Mouse (Mus musculus): ENCODE results near the gene Angptl4. TPM values are rescaled to one million over a fixed set of nuclear protein-coding genes. Genes with fewer than 3 reads are reported as not detected.

The Angptl4 gene
- polyA plus RNA-seq, 1 experiment from 2014 or later, result 29.3 TPM

DNA sequence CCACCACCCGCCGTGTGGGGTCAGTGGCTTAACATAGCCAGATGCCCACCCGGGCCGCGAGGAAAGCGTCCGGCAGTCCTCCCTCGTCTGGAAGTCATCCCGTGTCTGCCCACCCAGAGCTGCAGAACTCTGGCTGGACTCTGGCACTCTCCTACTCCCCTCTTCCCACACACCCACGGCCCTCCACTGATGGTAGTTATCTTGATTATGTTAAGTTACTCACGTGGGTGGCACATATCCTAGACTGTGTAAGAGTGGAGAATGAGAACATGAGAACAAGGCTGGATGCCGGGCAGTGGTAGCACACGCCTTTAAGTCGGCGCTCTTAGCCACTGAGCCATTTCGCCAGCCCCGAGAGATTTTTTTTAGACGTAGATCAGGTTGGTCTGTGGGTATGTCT is 4.7 kb upstream of the Angptl4 start:
- no peak overlapping the region for H3K4me3 ChIP-seq (ENCODE audit: low read depth, low read length)
- 71% methylated on average over 18 of the region's 18 CpGs for WGBS (ENCODE audit: insufficient replicate concordance)
- H3K9me3 ChIP-seq (replicated peaks; ENCODE audit: control insufficient read depth, low read length), result no peaks in the 10 kb centered on the region
- no peak overlapping the region for H3K4me2 ChIP-seq (ENCODE audit: low read depth, low read length)
- H3K36me3 ChIP-seq (ENCODE audit: control insufficient read depth, insufficient read depth), result no peaks in the 10 kb centered on the region
- no peaks in the 10 kb centered on the region for H3K27me3 ChIP-seq (ENCODE audit: control insufficient read depth, insufficient read depth, low read depth, low read length)
- H3K27ac ChIP-seq (ENCODE audit: low read length), result no peak overlapping the region
- H3K4me1 ChIP-seq (ENCODE audit: control insufficient read depth, low read depth, low read length), result peaks cover 11% of the 10 kb centered on the region
- ATAC-seq (ENCODE audit: low read depth), result no peak
- H3K9ac ChIP-seq (ENCODE audit: low read depth, low read length), result no peak overlapping the region

DNA sequence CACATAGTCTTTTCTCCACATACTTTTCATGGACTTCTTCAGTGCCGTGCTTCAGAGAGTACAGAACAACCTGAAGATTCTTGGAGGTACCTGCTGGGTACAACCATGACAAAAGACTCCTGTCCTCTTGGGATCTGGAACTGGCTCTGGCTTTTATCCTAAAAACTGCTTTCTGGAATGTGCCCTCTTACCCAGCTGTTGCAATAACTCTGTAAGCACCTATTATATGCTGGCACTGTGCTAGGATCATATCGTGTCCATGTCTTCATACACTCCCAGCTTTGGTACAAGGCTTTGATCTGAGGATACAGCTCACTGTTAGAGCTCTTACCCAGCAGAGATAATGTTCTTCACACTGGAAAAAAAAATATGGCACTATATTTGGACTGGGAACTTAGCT is 3.3 kb upstream of the Angptl4 start:
- Histone ChIP-seq H3K9ac (ENCODE audit: low read depth, low read length) (no peak overlapping the region), H3K27me3 (ENCODE audit: control insufficient read depth, insufficient read depth, low read depth, low read length) (no peaks in the 10 kb centered on the region), H3K27ac (ENCODE audit: low read length) (no peak overlapping the region), H3K36me3 (ENCODE audit: control insufficient read depth, insufficient read depth) (no peaks in the 10 kb centered on the region), H3K9me3 (replicated peaks; ENCODE audit: control insufficient read depth, low read length) (no peaks in the 10 kb centered on the region), H3K4me1 (ENCODE audit: control insufficient read depth, low read depth, low read length) (peaks cover 25% of the 10 kb centered on the region), H3K4me2 (ENCODE audit: low read depth, low read length) (no peak overlapping the region), H3K4me3 (ENCODE audit: low read depth, low read length) (no peak overlapping the region)
- no peak for ATAC-seq (ENCODE audit: low read depth)
- 65% methylated on average over 2 of the region's 2 CpGs for WGBS (ENCODE audit: insufficient replicate concordance)

DNA sequence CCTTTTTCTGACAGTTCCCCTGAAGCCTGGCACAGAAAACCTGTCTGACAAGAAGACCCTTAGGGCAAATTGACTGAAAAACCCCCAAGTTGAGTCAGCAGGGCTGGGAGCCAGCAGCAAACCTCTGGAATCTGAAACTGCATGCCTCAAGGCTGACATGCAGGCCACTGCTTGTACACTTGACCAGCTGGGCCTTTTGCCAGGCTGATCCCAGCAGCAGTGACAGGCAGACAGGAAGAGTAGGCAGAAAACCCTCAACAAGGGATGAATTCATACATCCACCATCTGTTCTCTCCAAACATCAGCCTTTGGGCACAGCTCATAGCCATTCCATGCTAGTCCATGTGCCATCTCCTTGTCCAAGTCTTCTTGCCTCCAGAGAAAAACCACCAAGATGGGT is 1.8 kb upstream of the Angptl4 start:
- Histone ChIP-seq H3K9ac (ENCODE audit: low read depth, low read length) (no peak overlapping the region), H3K4me1 (ENCODE audit: control insufficient read depth, low read depth, low read length) (peaks cover 35% of the 10 kb centered on the region), H3K4me3 (ENCODE audit: low read depth, low read length) (no peak overlapping the region), H3K9me3 (replicated peaks; ENCODE audit: control insufficient read depth, low read length) (no peaks in the 10 kb centered on the region), H3K4me2 (ENCODE audit: low read depth, low read length) (no peak overlapping the region), H3K27ac (ENCODE audit: low read length) (no peak overlapping the region), H3K36me3 (ENCODE audit: control insufficient read depth, insufficient read depth) (peaks cover under 1% of the 10 kb centered on the region; the same call in 1 of the 2 replicates), H3K27me3 (ENCODE audit: control insufficient read depth, insufficient read depth, low read depth, low read length) (no peaks in the 10 kb centered on the region)
- ATAC-seq (ENCODE audit: low read depth), result no peak

DNA sequence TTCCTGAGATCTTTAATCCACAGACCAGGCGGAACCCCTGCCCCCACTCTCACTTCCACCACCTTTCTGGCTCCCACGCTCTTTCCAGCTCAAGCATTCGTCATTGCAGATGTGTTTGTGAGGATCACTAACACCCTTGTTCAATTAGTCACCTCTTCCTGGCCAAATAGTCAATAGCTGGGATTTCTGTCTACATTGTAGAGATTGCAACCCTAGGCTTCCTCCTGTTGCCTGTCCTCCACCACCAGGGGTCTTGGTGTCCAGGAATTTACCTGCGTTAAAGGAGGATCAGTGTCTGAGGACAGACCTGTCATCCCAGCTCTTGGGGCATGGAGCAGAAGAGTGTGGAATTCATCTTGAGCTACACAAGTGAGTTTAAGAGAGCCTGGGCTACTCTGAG is 437 bp upstream of the Angptl4 start:
- Histone ChIP-seq H3K4me1 (ENCODE audit: control insufficient read depth, low read depth, low read length) (peaks cover 37% of the 10 kb centered on the region), H3K9ac (ENCODE audit: low read depth, low read length) (peak overlapping the region; percentile 64; the same call in 1 of the 2 replicates), H3K27ac (ENCODE audit: low read length) (peak overlapping the region; percentile 16; the same call in 1 of the 2 replicates), H3K9me3 (replicated peaks; ENCODE audit: control insufficient read depth, low read length) (no peaks in the 10 kb centered on the region), H3K4me3 (ENCODE audit: low read depth, low read length) (peak overlapping the region; percentile 64), H3K27me3 (ENCODE audit: control insufficient read depth, insufficient read depth, low read depth, low read length) (no peaks in the 10 kb centered on the region), H3K36me3 (ENCODE audit: control insufficient read depth, insufficient read depth) (peaks cover 3% of the 10 kb centered on the region; the same call in 1 of the 2 replicates), H3K4me2 (ENCODE audit: low read depth, low read length) (peak overlapping the region; percentile 83)
- no peak for ATAC-seq (ENCODE audit: low read depth)
- 38% methylated on average over 4 of the region's 4 CpGs for WGBS (ENCODE audit: insufficient replicate concordance)

DNA sequence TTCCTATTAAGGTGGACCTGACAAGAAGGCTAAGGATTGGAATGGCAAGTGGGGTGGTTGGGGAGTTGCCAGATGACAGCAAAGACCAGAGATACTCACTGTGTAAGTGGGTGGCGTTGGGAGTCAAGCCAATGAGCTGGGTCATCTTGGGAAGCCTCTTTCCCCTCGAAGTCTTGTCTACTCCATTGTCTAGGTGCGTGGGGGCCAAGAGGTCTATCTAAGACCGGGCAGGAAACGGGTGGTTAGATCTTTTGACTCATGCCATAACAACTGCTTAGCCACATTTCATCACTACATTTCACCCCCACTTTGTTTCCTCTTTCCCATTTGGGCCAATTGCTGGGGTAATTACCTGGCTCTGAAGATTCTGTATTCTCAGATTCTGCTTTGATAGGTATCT is 1.2 kb downstream of the Angptl4 start:
- H3K27ac ChIP-seq (ENCODE audit: low read length), result peak overlapping the region; percentile 75
- H3K36me3 ChIP-seq (ENCODE audit: control insufficient read depth, insufficient read depth), result peaks cover 3% of the 10 kb centered on the region; the same call in 1 of the 2 replicates
- peak overlapping the region; percentile 64 for H3K4me3 ChIP-seq (ENCODE audit: low read depth, low read length)
- no peak for ATAC-seq (ENCODE audit: low read depth)
- no peaks in the 10 kb centered on the region for H3K27me3 ChIP-seq (ENCODE audit: control insufficient read depth, insufficient read depth, low read depth, low read length)
- peak overlapping the region; percentile 83 for H3K4me2 ChIP-seq (ENCODE audit: low read depth, low read length)
- H3K9me3 ChIP-seq (replicated peaks; ENCODE audit: control insufficient read depth, low read length), result no peaks in the 10 kb centered on the region
- H3K4me1 ChIP-seq (ENCODE audit: control insufficient read depth, low read depth, low read length), result peaks cover 37% of the 10 kb centered on the region
- 6% methylated on average over 5 of the region's 5 CpGs for WGBS (ENCODE audit: insufficient replicate concordance)
- peak overlapping the region; percentile 64 for H3K9ac ChIP-seq (ENCODE audit: low read depth, low read length)

DNA sequence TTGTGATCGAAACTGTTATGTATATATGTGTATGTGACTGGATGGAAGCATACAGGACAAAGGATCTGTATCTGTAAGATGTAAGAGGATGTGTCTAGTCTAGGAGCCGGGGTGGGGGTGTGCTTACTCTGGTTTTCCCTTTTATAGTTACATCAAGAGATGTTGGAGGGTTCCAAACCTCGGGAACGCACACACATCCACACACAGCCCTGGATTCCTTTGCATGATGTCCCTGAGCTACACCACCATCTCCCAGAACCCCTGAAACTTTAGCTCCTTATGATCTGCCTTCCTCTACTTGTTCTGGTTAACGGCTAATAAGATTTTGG is 1.7 kb downstream of the Angptl4 start:
- Histone ChIP-seq H3K36me3 (ENCODE audit: control insufficient read depth, insufficient read depth) (peaks cover 3% of the 10 kb centered on the region; the same call in 1 of the 2 replicates), H3K9ac (ENCODE audit: low read depth, low read length) (no peak overlapping the region; the same call in 1 of the 2 replicates), H3K4me3 (ENCODE audit: low read depth, low read length) (peak overlapping the region; percentile 64), H3K4me2 (ENCODE audit: low read depth, low read length) (peak overlapping the region; percentile 83), H3K4me1 (ENCODE audit: control insufficient read depth, low read depth, low read length) (peaks cover 37% of the 10 kb centered on the region), H3K27ac (ENCODE audit: low read length) (peak overlapping the region; percentile 75), H3K27me3 (ENCODE audit: control insufficient read depth, insufficient read depth, low read depth, low read length) (no peaks in the 10 kb centered on the region), H3K9me3 (replicated peaks; ENCODE audit: control insufficient read depth, low read length) (no peaks in the 10 kb centered on the region)
- WGBS (ENCODE audit: insufficient replicate concordance), result 61% methylated on average over 5 of the region's 5 CpGs
- no peak for ATAC-seq (ENCODE audit: low read depth)

DNA sequence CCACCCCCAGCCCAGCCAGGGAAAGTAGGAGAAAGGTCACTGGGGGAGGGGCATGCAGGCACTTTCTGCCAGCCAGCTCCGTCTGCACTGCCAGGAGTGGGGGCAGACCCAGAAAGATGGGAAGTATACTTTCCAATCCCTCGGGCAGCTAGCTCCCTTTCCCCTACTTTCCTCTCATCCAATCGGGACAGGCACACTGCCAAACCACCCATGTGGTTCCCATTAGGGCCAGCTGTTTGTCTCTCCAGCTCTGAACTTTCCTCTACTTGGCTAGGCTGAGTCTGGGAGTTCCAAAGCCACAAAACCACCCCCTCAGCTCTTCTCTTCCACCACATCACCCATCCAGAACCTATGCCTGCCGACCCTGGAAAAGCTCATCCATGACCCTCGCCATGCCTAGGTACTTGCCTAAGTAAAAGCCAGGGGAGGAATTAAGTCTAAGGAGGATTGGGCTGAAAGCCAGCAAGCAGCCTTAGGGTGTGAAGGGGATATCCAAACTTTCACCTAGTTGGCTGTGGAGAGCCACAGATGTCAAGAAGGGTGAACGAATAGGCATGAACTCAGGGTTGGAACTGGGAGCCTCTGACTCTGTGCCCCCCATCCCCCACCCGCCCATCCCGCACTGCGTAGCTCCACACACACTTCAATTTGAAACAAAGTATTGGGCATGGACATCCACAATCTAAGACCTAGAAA is 2.2 kb downstream of the Angptl4 start:
- Histone ChIP-seq H3K27me3 (ENCODE audit: control insufficient read depth, insufficient read depth, low read depth, low read length) (no peaks in the 10 kb centered on the region), H3K36me3 (ENCODE audit: control insufficient read depth, insufficient read depth) (peaks cover 3% of the 10 kb centered on the region; the same call in 1 of the 2 replicates), H3K4me2 (ENCODE audit: low read depth, low read length) (peak overlapping the region; percentile 83), H3K4me1 (ENCODE audit: control insufficient read depth, low read depth, low read length) (peaks cover 37% of the 10 kb centered on the region), H3K27ac (ENCODE audit: low read length) (peak overlapping the region; percentile 79), H3K9me3 (replicated peaks; ENCODE audit: control insufficient read depth, low read length) (no peaks in the 10 kb centered on the region), H3K9ac (ENCODE audit: low read depth, low read length) (no peak overlapping the region; the same call in 1 of the 2 replicates), H3K4me3 (ENCODE audit: low read depth, low read length) (peak overlapping the region; percentile 64)
- WGBS (ENCODE audit: insufficient replicate concordance), result 47% methylated on average over 9 of the region's 9 CpGs
- ATAC-seq (ENCODE audit: low read depth), result peak; percentile 74

DNA sequence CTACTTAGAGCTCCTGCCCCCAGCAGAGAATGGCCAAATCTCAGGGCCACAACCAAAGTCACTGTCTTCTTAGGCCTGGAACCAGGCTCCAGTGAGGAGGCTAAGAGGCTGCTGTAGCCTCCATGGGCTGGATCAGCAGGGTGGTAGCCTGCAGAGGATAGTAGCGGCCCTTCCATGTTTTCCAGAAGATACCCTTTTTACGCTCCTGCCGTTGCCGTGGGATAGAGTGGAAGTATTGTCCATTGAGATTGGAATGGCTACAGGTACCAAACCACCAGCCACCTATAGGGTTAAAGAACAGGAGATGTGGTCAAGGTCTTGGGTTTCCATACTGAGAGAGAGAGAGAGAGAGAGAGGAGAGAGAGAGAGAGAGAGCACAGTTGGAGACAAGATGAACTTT is 6.3 kb downstream of the Angptl4 start:
- 81% methylated on average over 4 of the region's 4 CpGs for WGBS (ENCODE audit: insufficient replicate concordance)
- no peak for ATAC-seq (ENCODE audit: low read depth)
- no peak overlapping the region for H3K9ac ChIP-seq (ENCODE audit: low read depth, low read length)
- peaks cover 15% of the 10 kb centered on the region for H3K4me1 ChIP-seq (ENCODE audit: control insufficient read depth, low read depth, low read length)
- H3K27ac ChIP-seq (ENCODE audit: low read length), result peak overlapping the region; percentile 48
- H3K4me3 ChIP-seq (ENCODE audit: low read depth, low read length), result no peak overlapping the region
- H3K9me3 ChIP-seq (replicated peaks; ENCODE audit: control insufficient read depth, low read length), result no peaks in the 10 kb centered on the region
- no peak overlapping the region for H3K4me2 ChIP-seq (ENCODE audit: low read depth, low read length)
- peaks cover 3% of the 10 kb centered on the region; the same call in 1 of the 2 replicates for H3K36me3 ChIP-seq (ENCODE audit: control insufficient read depth, insufficient read depth)
- H3K27me3 ChIP-seq (ENCODE audit: control insufficient read depth, insufficient read depth, low read depth, low read length), result no peaks in the 10 kb centered on the region

DNA sequence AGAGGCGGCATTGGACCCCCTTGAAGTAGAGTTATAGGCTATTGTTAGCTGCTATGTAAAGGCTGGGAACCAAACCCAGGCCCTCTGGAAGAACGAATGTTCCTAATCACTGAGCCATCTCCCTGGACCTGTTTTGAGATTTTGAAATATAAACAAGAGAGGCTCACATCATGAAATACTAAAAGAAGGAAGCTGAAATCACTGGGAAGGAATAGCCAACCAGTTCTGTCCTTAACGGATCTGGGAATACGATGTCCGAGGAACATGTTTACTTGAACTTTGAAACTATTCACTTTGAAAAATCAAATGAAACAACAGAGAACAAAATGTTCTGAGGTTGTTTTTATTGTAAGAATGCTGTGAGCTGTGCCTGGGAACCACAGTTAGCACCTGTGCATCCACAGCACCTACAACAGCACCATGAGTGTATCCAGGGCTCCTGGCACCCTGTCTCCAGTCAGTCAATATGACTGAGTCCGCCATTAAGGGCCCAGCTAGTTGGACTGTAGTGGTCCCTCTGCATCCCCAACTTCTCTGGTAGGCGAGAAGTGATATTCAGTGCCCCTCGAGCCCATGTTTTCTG is 7.0 kb downstream of the Angptl4 start:
- Histone ChIP-seq H3K4me2 (ENCODE audit: low read depth, low read length) (no peak overlapping the region), H3K4me1 (ENCODE audit: control insufficient read depth, low read depth, low read length) (peaks cover 9% of the 10 kb centered on the region), H3K27ac (ENCODE audit: low read length) (peak overlapping the region; percentile 48), H3K36me3 (ENCODE audit: control insufficient read depth, insufficient read depth) (peaks cover 3% of the 10 kb centered on the region; the same call in 1 of the 2 replicates), H3K9ac (ENCODE audit: low read depth, low read length) (no peak overlapping the region), H3K9me3 (replicated peaks; ENCODE audit: control insufficient read depth, low read length) (no peaks in the 10 kb centered on the region), H3K4me3 (ENCODE audit: low read depth, low read length) (no peak overlapping the region), H3K27me3 (ENCODE audit: control insufficient read depth, insufficient read depth, low read depth, low read length) (no peaks in the 10 kb centered on the region)
- 67% methylated on average over 8 of the region's 8 CpGs for WGBS (ENCODE audit: insufficient replicate concordance)
- no peak for ATAC-seq (ENCODE audit: low read depth)

All from liver, embryonic 16.5 days (tissue).